Mouse (Mus musculus) thymus, postnatal 10 days (tissue): ENCODE data around the gene Wdfy1.
A peak's percentile ranks its signal among the peaks of the same experiment; 100 is the strongest.

ENCODE experiments used
- DNase-seq, 2 experiments: peaks; one replicate each; pipeline ENCODE4 v3.0.0; 2021; ENCODE audit warnings: low spot score in 2 of 2

The Wdfy1 gene

DNA sequence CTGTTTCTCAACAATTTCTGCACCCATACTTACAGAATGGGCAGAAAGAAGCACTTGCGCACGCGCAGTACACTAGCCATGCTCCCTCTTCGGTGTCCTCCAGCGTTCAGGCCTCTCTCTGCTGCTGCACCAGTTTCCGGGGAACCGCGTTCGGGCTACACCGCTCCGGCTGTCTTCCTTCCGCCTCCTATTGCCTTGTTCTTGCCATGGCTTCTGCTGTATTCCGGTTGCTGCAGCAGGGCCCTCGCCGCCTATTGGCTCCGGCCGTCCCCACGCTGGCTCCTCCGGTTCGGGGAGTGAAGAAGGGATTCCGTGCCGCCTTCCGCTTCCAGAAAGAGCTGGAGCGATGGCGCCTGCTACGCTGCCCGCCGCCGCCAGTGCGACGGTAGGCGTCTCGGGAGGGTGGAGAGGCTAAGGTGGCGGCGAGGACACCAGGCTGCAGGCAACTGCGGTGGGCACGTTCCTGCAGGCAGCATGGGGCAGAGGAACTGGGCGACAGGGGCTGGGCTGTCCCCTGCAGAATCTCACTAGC, at the start of gene Wdfy1, which contains the start of gene Mrpl44:
Gene Wdfy1, minus strand, starts transcription at position 217 of the 532 bp plus-strand sequence.
Gene Mrpl44, plus strand, starts transcription at position 92 of the 532 bp plus-strand sequence.
- DNase-seq, result peak; percentile 91 to 97

GRCm38 (mm10) chr1:79823951-79824633, 48.1 kb upstream of the Wdfy1 start:
- DNase-seq, result no peak

DNA sequence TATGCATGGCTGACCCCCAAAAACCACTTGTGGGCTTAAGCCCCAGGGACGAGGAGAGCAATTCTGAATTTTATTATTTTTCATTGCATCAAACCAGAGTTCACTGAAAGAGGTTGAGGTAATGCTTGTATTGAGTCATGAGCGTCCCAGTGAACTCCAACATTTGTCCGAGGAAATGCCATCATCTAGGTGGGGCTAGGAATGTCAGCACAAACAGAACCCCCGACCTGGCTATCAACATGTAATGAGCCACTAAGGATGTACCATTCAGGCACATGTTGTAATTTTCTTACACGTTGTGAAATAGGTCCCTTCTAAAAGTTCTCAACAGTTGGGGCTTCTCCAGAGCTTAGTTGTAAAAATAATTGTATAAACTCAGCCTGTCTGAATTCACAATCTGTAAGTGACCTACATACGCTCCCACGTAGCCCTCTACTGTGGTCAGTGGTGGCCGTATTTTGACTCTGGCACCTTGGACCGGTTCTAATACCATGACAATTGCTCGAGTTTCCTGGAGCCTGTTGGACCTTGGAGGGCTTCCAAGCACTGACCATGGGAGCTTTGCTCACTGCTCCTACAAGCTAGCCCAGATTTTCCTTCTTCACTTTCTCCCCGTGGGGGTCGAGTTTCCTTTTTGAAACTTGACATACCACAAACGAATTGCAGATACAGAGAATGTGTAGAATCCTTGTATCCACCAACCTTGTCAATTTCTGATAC, 47.0 kb upstream of the Wdfy1 start:
- no peak for DNase-seq

DNA sequence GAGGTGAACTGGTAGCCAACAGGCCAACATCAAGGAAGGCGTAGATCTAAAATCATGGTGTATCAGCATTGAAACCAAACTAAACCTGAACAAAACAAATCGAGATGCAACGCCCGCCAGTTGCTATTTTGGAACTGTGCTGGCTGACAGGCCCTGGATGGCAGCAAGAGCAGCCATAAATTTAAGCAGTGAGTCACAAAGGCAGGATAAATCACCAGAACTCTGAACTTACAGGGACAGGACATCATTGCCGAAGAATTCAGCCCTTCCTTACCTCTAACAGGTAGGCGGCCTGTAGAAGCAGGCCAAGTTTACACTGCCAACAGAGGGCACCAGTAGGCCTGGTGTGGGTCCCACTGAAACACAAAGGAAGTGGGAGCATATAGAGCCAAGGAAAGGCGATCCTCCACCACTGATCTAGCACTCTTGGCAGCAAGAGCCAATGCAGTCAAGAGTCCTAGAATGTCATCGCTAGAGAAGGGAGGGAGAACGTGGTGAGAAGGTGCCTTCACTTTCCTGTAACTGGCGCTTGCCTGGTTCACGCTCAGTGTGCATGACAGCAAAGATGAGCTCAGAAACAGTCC, 43.4 kb upstream of the Wdfy1 start:
- DNase-seq, result no peak

DNA sequence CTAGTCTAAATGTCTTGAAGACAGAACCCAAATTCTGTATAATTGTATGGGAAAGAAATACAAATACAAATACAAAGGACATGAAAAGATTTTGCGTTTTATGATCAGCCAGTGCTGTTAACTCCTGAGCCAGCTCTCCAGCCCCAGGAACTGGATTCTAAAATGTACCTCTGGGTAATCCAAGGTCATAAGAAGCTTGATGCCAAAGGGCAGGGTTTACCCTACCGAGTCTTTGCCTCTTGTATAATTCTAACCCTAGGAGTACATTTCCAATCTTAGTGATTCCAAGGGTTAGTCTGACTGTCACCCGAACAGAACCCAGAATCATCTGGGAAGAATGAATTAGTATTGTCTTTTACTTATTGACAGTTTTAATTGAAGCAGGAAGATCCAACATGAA, 39.5 kb upstream of the Wdfy1 start:
- DNase-seq, result no peak

DNA sequence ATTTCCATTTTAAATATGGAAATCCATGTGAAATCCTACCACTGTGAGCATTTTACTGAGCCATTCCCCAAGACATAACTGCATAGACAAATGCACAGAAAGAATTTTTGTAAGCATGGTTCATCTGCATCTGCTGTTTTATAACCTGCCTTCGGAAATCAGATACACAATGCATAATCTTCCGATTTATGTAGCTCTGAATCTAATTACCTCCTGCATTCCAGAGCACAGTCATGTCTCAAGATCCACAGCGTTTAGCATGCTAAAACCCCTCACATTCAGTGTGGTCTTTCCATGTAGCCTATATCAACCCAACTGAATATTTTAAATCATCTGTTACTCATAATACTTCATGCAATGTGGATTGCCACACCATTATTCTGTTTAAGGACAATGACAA, 33.5 kb upstream of the Wdfy1 start:
- no peak for DNase-seq

- DNase-seq, result no peak
Observed at GRCm38 (mm10) chr1:79806865-79807264, 30.9 kb upstream of the Wdfy1 start.

GRCm38 (mm10) chr1:79803614-79804013, 27.7 kb upstream of the Wdfy1 start:
- DNase-seq, result no peak

- DNase-seq, result no peak
Observed at GRCm38 (mm10) chr1:79802858-79803427, 27.0 kb upstream of the Wdfy1 start.

GRCm38 (mm10) chr1:79797084-79797483, 21.1 kb upstream of the Wdfy1 start:
- no peak for DNase-seq

DNA sequence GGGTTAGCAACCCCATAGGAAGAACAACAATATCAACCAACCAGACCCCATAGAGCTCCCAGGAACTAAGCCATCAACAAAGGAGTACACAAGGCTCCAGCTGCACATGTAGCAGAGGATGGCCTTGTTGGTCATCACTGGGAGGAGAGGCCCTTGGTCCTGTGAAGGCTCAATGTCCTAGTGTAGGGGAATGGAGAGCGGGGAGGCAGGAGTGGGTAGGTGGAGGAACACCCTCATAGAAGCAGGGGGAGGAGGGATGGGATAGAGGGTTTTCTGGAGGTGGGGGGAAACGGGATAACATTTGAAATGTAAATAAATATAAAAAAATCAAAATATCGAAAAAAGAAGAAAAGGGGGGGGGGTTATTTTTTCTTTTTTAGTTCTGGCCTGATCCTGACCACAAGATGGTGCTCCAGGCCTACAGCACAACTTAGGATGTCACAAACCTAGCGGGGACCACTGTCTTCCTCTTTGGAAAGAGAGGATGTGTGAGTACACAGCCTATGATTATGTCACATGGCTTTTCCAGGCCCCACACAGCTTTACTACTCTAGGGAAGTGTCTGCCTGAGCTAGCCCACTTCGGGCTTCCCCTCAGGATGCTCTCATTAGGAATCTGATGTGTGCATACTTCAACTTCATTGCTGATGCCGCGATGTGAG, 10.5 kb upstream of the Wdfy1 start:
- DNase-seq, result no peak

- DNase-seq, result no peak
Observed at GRCm38 (mm10) chr1:79782433-79782832, 6.5 kb upstream of the Wdfy1 start.

DNA sequence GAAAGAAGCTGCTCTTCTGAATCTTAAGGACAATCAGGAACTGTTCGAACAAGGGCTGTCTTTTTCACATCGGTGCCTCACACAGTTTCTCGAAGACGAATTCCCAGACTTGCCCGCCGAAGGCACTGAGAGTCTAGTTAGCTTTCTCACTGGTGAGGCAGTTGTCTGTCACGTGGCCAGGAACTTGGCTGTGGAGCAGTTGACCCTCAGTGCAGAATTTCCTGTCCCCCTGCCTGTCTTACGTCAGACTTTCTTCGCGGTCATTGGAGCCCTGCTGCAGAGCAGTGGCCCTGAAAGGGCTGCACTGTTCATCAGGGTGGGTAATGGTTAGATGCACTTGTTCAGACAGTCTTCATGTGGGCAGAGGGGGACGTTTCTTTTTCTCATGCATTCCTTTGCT, 2.1 kb upstream of the Wdfy1 start:
- DNase-seq, result no peak

GRCm38 (mm10) chr1:79774164-79774780, 1.7 kb downstream of the Wdfy1 start:
- DNase-seq, result no peak

- no peak for DNase-seq
Observed at GRCm38 (mm10) chr1:79768231-79768630, 7.7 kb downstream of the Wdfy1 start.

- no peak for DNase-seq
Observed at GRCm38 (mm10) chr1:79764483-79764882, 11.5 kb downstream of the Wdfy1 start.

DNA sequence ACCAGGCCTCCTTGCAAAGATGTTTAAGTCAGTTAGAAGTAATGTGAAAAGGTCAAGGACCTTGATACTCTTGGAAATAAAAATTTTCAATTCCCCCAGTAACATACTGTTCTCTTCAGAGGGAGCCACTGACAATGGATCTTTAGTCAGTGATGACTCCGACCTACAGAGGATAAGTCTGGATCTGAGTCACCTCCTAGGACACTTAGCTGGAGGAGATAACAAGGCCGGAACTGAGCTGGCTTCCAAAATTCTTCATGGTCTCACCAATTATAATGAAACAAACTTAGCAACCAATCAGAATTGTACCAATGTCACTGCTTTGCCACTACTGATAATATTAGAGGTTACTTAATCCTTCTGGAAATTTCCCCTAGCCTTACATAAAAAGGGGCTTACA, 11.9 kb downstream of the Wdfy1 start:
- DNase-seq, result no peak

DNA sequence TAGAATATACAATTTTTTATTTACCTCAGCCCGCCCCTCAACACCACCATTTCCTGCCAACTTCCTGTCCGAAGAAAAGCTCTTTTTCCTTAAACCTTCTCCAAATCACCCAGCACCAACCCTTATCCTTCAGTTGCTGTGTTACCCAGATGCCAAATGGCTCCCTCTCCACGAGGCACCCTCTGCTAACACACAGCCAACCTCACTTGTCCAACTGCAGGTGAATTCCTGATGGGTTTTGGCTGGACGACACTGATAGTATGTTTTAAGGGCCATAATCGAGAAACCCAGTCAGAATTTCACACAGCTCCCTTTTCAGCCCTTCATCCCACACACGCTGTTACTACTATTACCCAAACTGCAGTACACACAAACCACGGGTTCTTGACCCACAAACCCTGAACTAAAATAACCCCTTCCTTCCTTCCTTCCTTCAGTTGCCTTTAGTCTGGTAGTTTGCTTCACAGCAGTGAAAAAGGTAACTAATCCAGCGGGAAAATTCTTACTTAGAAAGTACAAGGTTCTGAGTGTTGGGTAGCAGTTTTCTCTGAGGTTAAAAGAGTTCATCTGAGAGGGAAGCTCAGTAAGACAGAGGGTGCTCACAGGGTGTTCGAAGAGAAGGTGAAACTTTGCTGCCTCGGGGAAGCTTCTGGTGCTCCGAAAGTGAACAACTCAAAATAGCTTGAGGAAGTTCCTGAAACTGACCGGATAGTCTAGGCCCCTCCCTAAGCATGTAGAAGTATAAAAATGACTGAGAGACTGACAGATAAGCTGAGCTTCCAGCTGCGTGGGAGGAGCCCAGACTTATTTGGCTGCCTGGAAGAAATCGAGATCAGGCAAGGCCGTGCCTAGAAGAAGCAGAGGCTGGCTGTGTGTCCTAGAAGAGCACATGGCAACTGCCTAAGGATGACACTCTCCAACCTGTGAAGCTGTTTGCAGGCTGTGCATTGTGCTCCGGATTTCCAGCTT, 13.4 kb downstream of the Wdfy1 start:
- DNase-seq, result no peak

GRCm38 (mm10) chr1:79761917-79762271, 14.0 kb downstream of the Wdfy1 start:
- DNase-seq, result no peak
